Mouse (Mus musculus) kidney, adult 9 months (tissue): ENCODE data around the gene Fam229b.
A peak's percentile ranks its signal among the peaks of the same experiment; 100 is the strongest.

Source experiments
- DNase-seq: peaks from one replicate; pipeline ENCODE4 v3.0.0; 2022

Gene Fam229b

GRCm38 (mm10) chr10:39109489-39109874 is 24.2 kb downstream of the Fam229b start:
- no peak for DNase-seq

GRCm38 (mm10) chr10:39108837-39109488 is 24.8 kb downstream of the Fam229b start:
- no peak for DNase-seq

GRCm38 (mm10) chr10:39106935-39107334 is 26.8 kb downstream of the Fam229b start:
- no peak for DNase-seq

- DNase-seq, result no peak
Observed at GRCm38 (mm10) chr10:39106413-39106812, 27.3 kb downstream of the Fam229b start.

GRCm38 (mm10) chr10:39104803-39105449 is 28.8 kb downstream of the Fam229b start:
- no peak for DNase-seq

- DNase-seq, result peak; percentile 3
Observed at GRCm38 (mm10) chr10:39098746-39099145, 35.0 kb downstream of the Fam229b start.

GRCm38 (mm10) chr10:39096981-39097380 is 36.7 kb downstream of the Fam229b start:
- peak; percentile 14 for DNase-seq

GRCm38 (mm10) chr10:39072048-39072447 is 61.7 kb downstream of the Fam229b start:
- no peak for DNase-seq
